Mouse (Mus musculus) kidney, embryonic 15.5 days (tissue): ENCODE results near the gene Ugt1a6a. TPM values are rescaled to one million over a fixed set of nuclear protein-coding genes. Genes with fewer than 3 reads are reported as not detected.
A peak's percentile ranks its signal among the peaks of the same experiment; 100 is the strongest.

Experiments
- ATAC-seq: fragments of 200-750 bp; cut with Nextera tagmentation; replicated peaks from 2 replicates; pipeline ENCODE4 v1.8.0; 2017; ENCODE audit warnings: moderate TSS enrichment; ENCODE audit not compliant: low FRiP score
- H3K27ac ChIP-seq: fragments of 300-500 bp; sonication (generic); 2 replicates; pipeline ENCODE4 v1.5.1; 2015; ENCODE audit warnings: mild to moderate bottlenecking, inconsistent platforms
- H3K27me3 ChIP-seq: fragments of 300-500 bp; sonication (generic); 2 replicates; pipeline ENCODE4 v1.6.1; 2015; ENCODE audit warnings: inconsistent platforms
- H3K36me3 ChIP-seq: fragments of 300-500 bp; sonication (generic); 2 replicates; pipeline ENCODE4 v1.6.1; 2015; ENCODE audit warnings: inconsistent platforms
- H3K4me1 ChIP-seq: fragments of 300-500 bp; sonication (generic); 2 replicates; pipeline ENCODE4 v1.6.1; 2015; ENCODE audit warnings: inconsistent platforms
- H3K4me2 ChIP-seq: fragments of 300-500 bp; sonication (generic); 2 replicates; pipeline ENCODE4 v1.6.1; 2015; ENCODE audit warnings: moderate library complexity, mild to moderate bottlenecking, inconsistent platforms
- H3K4me3 ChIP-seq: fragments of 300-500 bp; sonication (generic); replicated peaks from 2 replicates; pipeline ENCODE4 v1.5.1; 2015; ENCODE audit warnings: mild to moderate bottlenecking, inconsistent platforms
- H3K9ac ChIP-seq: fragments of 300-500 bp; sonication (generic); 2 replicates; pipeline ENCODE4 v1.6.1; 2015; ENCODE audit warnings: mild to moderate bottlenecking, inconsistent platforms
- H3K9me3 ChIP-seq: fragments of 300-500 bp; sonication (generic); replicated peaks from 2 replicates; pipeline ENCODE4 v1.6.1; 2016; ENCODE audit warnings: inconsistent platforms
- WGBS: fragments of 180-500 bp; shearing (Covaris S2); methylation state at CpG from one replicate; pipeline ENCODE4 v1.1.7; 2015; ENCODE audit warnings: mixed read lengths; 5-methylcytosine and 5-hydroxymethylcytosine counted together
- polyA plus RNA-seq: library from polyadenylated mRNA; unstranded; fragments of >200 nt; fragmentation: Nextera tagmentation; extraction: Ambion mirVana; gene quantifications from 2 replicates; pipeline ENCODE4 v1.2.1, GENCODE M21; 2015

The Ugt1a6a gene
- polyA plus RNA-seq, 1 experiment from 2014 or later: 3.1 TPM

DNA sequence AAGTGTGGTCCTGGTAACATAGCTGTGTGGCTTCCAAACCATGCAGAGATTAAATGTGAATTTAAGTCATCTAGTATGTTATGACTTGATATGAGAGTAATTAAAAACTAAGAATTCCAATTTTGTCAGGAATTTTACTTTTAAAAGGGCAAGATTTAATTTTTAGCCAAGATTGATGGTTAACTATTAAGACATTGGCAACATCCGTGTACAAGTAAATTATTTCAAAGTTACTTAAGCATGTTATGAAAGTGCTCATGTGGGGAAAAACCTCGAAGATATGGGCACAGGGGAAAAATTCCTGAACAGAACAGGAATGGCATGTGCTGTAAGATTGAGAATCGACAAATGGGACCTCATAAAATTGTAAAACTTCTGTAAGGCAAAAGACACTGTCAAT, 62.8 kb downstream of the Ugt1a6a start:
- ATAC-seq: no peak
- H3K4me2 ChIP-seq: no peak overlapping the region
- peaks cover 3% of the 10 kb centered on the region; the same call in 1 of the 2 replicates for H3K4me1 ChIP-seq
- 61% methylated on average over 3 of the region's 3 CpGs for WGBS
- no peak overlapping the region for H3K9ac ChIP-seq
- H3K9me3 ChIP-seq: no peaks in the 10 kb centered on the region
- H3K36me3 ChIP-seq: no peaks in the 10 kb centered on the region
- no peak overlapping the region for H3K27ac ChIP-seq
- no peak overlapping the region for H3K4me3 ChIP-seq
- no peaks in the 10 kb centered on the region for H3K27me3 ChIP-seq

GRCm38 (mm10) chr1:88199996-88200395, 65.4 kb downstream of the Ugt1a6a start:
- Histone ChIP-seq H3K27ac (peak overlapping the region; percentile 76), H3K9me3 (no peaks in the 10 kb centered on the region), H3K4me1 (peaks cover 5% of the 10 kb centered on the region; the same call in 1 of the 2 replicates), H3K4me3 (no peak overlapping the region), H3K4me2 (no peak overlapping the region), H3K27me3 (no peaks in the 10 kb centered on the region), H3K9ac (no peak overlapping the region), H3K36me3 (no peaks in the 10 kb centered on the region)
- peak; percentile 40; the same call in 1 of the 2 replicates for ATAC-seq
- WGBS: 58% methylated on average over 2 of the region's 2 CpGs

DNA sequence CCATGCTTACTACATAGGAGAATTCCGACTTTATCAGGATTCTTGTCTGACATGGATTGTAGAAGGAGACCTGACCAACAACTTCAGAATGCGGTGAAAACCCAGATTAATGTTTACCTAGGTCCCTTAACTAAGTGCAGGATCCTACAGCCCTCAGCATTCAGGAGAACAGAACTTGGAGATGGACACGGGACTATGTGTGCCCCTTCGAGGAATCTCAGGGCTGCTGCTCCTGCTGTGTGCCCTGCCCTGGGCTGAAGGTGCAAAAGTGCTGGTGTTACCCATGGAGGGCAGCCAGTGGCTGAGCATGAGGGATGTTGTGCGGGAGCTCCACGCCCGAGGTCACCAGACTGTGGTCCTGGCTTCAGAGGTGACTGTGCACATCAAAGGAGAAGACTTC, 65.8 kb downstream of the Ugt1a6a start, which contains the start of gene Ugt1a2:
Gene Ugt1a2 (plus strand): TSS at position 146 of the 400 bp plus-strand sequence.
- Histone ChIP-seq H3K9me3 (no peaks in the 10 kb centered on the region), H3K4me1 (peaks cover 9% of the 10 kb centered on the region; the same call in 1 of the 2 replicates), H3K27ac (peak within 1 kb of the TSS; percentile 76), H3K27me3 (no peaks in the 10 kb centered on the region), H3K4me2 (no peak within 1 kb of the TSS), H3K4me3 (no peak within 1 kb of the TSS), H3K36me3 (no peaks in the 10 kb centered on the region), H3K9ac (no peak within 1 kb of the TSS)
- WGBS: 66% methylated on average over 7 of the region's 7 CpGs
- peak; percentile 64; the same call in 1 of the 2 replicates for ATAC-seq

DNA sequence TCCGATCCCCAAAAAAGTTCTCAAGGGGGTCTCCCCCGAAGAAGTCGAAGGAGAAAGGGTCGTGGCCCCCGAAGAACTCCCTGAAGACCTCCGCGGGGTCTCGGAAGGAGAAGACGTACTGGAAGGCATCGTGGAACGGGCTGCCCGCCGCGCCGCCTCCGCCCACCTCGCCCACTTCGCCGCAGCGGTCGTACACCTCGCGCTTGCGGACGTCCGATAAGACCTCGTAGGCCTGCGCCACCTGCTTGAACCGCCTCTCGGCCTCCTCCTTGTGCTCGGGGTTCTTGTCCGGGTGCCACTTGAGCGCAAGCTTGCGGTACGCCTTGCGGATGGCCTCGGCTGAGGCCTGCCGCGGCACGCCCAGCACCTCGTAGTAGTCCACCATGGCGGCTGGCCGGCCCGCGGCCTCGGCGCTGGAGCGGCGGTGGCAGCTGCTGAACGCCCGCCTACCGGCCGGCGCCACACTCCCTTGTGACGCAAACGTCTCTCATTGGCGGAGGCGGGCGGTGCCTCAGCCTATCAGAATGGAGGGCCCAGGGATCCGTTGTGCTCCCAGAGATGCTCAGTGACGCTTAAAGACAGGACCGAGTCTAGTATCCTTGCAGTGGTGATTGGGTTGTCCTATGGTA, 70.8 kb downstream of the Ugt1a6a start, which contains the start of gene Dnajb3:
Gene Dnajb3 (minus strand): TSS at position 489 of the 629 bp plus-strand sequence.
- H3K4me1 ChIP-seq: peaks cover 12% of the 10 kb centered on the region; the same call in 1 of the 2 replicates
- ATAC-seq: peak; percentile 98
- no peaks in the 10 kb centered on the region for H3K27me3 ChIP-seq
- peak within 1 kb of the TSS; percentile 50 for H3K4me3 ChIP-seq
- peak within 1 kb of the TSS; percentile 48 for H3K9ac ChIP-seq
- no peaks in the 10 kb centered on the region for H3K36me3 ChIP-seq
- H3K27ac ChIP-seq: no peak within 1 kb of the TSS
- peak within 1 kb of the TSS; percentile 80 for H3K4me2 ChIP-seq
- 6% methylated on average over 62 of the region's 62 CpGs for WGBS
- no peaks in the 10 kb centered on the region for H3K9me3 ChIP-seq

DNA sequence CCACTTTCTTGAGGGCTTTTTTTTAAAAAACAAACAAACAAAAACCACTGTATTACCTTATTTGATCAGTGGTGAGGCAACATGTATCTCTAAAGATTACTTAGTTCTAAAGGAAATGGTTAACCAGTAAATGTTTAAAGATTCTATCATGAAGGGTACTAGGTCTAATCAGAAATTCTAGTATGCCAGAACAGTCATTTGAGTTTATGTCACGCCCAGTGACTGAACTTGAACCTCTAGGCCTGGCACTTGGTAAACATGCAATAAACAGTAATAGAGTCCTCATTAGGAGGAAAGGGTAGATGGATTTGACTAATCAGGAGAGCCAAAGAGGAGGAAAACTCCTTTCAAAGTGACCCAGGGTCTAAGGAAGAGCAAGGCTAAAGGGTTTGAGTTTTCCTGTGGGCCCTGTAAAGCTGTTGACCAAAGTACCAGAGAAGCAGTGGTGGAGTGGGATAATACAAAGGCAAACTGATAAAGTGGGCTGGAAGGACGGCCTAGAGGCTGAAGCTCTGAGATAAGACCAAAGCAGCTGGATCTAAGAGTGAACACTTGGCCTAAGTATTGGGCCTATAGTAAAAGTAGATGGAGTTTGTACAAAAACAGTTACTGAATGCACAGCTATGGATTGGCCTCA, 72.4 kb downstream of the Ugt1a6a start:
- H3K4me1 ChIP-seq: peaks cover 12% of the 10 kb centered on the region; the same call in 1 of the 2 replicates
- no peak overlapping the region for H3K9ac ChIP-seq
- H3K9me3 ChIP-seq: peaks cover 7% of the 10 kb centered on the region
- no peak overlapping the region for H3K4me3 ChIP-seq
- H3K36me3 ChIP-seq: no peaks in the 10 kb centered on the region
- no peaks in the 10 kb centered on the region for H3K27me3 ChIP-seq
- no peak for ATAC-seq
- WGBS: 90% methylated on average over 2 of the region's 2 CpGs
- H3K4me2 ChIP-seq: no peak overlapping the region
- H3K27ac ChIP-seq: no peak overlapping the region

GRCm38 (mm10) chr1:88211812-88212211, 77.2 kb downstream of the Ugt1a6a start, which contains the start of gene Ugt1a1:
TSS of gene Ugt1a1 (plus strand) at chr1:88211959.
- ATAC-seq: peak; percentile 34; the same call in 1 of the 2 replicates
- H3K9ac ChIP-seq: no peak within 1 kb of the TSS
- no peaks in the 10 kb centered on the region for H3K27me3 ChIP-seq
- no peak within 1 kb of the TSS for H3K4me2 ChIP-seq
- H3K36me3 ChIP-seq: no peaks in the 10 kb centered on the region
- WGBS: 69% methylated on average over 8 of the region's 8 CpGs
- H3K9me3 ChIP-seq: peaks cover 50% of the 10 kb centered on the region
- no peaks in the 10 kb centered on the region for H3K4me1 ChIP-seq
- H3K27ac ChIP-seq: no peak within 1 kb of the TSS
- no peak within 1 kb of the TSS for H3K4me3 ChIP-seq

DNA sequence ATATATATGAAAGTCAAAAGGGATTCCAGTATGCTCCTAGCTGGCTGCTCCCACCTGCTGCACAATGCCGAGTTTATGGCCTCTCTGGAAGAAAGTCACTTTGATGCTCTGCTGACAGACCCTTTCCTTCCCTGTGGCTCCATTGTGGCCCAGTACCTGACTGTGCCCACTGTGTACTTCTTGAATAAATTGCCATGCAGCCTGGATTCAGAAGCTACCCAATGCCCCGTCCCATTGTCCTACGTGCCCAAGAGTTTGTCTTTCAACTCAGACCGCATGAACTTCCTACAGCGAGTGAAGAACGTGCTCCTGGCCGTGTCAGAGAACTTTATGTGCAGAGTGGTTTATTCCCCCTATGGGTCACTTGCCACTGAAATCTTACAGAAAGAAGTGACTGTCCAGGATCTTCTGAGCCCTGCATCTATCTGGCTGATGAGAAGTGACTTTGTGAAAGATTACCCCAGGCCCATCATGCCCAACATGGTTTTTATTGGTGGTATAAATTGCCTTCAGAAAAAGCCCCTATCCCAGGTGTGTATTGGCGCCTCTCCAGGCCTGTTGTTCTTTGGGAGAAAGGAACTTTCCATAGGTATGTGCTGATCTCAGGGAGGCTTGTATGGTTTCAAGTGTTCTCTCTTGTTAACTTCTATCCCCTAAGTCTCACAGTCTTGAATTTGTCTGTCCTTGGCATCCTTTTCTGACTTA, 77.9 kb downstream of the Ugt1a6a start:
- no peaks in the 10 kb centered on the region for H3K4me1 ChIP-seq
- ATAC-seq: peak; percentile 19; the same call in 1 of the 2 replicates
- no peak overlapping the region for H3K27ac ChIP-seq
- H3K4me3 ChIP-seq: no peak overlapping the region
- no peaks in the 10 kb centered on the region for H3K27me3 ChIP-seq
- H3K9me3 ChIP-seq: peaks cover 57% of the 10 kb centered on the region
- no peak overlapping the region for H3K4me2 ChIP-seq
- no peaks in the 10 kb centered on the region for H3K36me3 ChIP-seq
- 61% methylated on average over 8 of the region's 8 CpGs for WGBS
- H3K9ac ChIP-seq: no peak overlapping the region

- H3K4me3 ChIP-seq: no peak overlapping the region
- H3K9ac ChIP-seq: no peak overlapping the region
- H3K4me1 ChIP-seq: no peaks in the 10 kb centered on the region
- no peaks in the 10 kb centered on the region for H3K27me3 ChIP-seq
- no peak overlapping the region for H3K27ac ChIP-seq
- H3K9me3 ChIP-seq: peaks cover 59% of the 10 kb centered on the region
- 81% methylated on average over 1 of the region's 1 CpGs for WGBS
- H3K36me3 ChIP-seq: no peaks in the 10 kb centered on the region
- ATAC-seq: no peak
- H3K4me2 ChIP-seq: no peak overlapping the region
Measured at GRCm38 (mm10) chr1:88213061-88213460, 78.5 kb downstream of the Ugt1a6a start.

GRCm38 (mm10) chr1:88213766-88214461, 79.3 kb downstream of the Ugt1a6a start:
- H3K27ac ChIP-seq: no peak overlapping the region
- no peak overlapping the region for H3K4me3 ChIP-seq
- peaks cover 59% of the 10 kb centered on the region for H3K9me3 ChIP-seq
- no peaks in the 10 kb centered on the region for H3K36me3 ChIP-seq
- no peaks in the 10 kb centered on the region for H3K4me1 ChIP-seq
- no peaks in the 10 kb centered on the region for H3K27me3 ChIP-seq
- 76% methylated on average over 2 of the region's 2 CpGs for WGBS
- no peak for ATAC-seq
- no peak overlapping the region for H3K4me2 ChIP-seq
- no peak overlapping the region for H3K9ac ChIP-seq

DNA sequence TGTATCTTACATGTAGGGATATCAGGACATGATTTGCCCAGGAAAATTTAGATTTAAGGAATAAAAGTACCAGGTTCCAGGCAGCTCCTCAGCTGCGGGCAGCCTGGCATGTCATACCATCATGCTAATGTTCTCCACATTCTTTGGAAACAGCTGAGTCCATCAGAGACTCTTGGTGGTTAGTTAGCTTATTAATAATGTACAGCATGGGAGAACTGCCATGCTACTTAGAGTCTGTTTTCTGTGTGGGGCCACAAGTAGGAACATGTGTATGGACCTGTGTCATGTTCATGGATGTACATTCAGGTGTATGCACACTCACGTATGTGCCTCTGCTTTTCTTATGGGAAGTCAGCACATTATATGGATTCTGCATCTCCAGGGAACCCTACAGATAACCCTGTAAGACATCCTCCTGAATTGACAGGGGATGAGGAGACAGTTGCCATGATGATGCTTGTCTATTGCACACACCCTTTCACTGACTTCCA, 79.9 kb downstream of the Ugt1a6a start:
- WGBS: 79% methylated on average over 2 of the region's 2 CpGs
- Histone ChIP-seq H3K27ac (no peak overlapping the region), H3K4me2 (no peak overlapping the region), H3K36me3 (no peaks in the 10 kb centered on the region), H3K4me3 (no peak overlapping the region), H3K9ac (no peak overlapping the region), H3K27me3 (no peaks in the 10 kb centered on the region), H3K9me3 (peaks cover 59% of the 10 kb centered on the region), H3K4me1 (no peaks in the 10 kb centered on the region)
- ATAC-seq: no peak
